Mouse (Mus musculus) cerebellum, postnatal 14 days (tissue): ENCODE measurements around the gene Gars.
A peak's percentile ranks its signal among the peaks of the same experiment; 100 is the strongest.

Source experiments
- DNase-seq, 2 experiments: peaks; one replicate each; pipeline ENCODE4 v3.0.0; 2021; ENCODE audit warnings: mixed read lengths in 2 of 2

The Gars gene

GRCm38 (mm10) chr6:55098030-55098429, 60.2 kb downstream of the Gars start:
- peak in 1 of 2 experiments; percentile 46 for DNase-seq

- DNase-seq: no peak
Observed at GRCm38 (mm10) chr6:55098603-55099002, 60.8 kb downstream of the Gars start.

GRCm38 (mm10) chr6:55108358-55108757, 70.6 kb downstream of the Gars start:
- DNase-seq: no peak

- peak; percentile 23 to 24 for DNase-seq
Observed at GRCm38 (mm10) chr6:55117325-55118109, 79.7 kb downstream of the Gars start.

GRCm38 (mm10) chr6:55123056-55123455, 85.2 kb downstream of the Gars start:
- DNase-seq: no peak

GRCm38 (mm10) chr6:55126576-55126975, 88.8 kb downstream of the Gars start:
- DNase-seq: no peak

GRCm38 (mm10) chr6:55128391-55128790, 90.6 kb downstream of the Gars start:
- no peak for DNase-seq
